Mouse (Mus musculus): Measurements from ENCODE around the gene Tcea3. TPM values are rescaled to one million over a fixed set of nuclear protein-coding genes. Genes with fewer than 3 reads are reported as not detected.

The Tcea3 gene
- polyA plus RNA-seq, 1 experiment from 2014 or later = 19.2 TPM

- ATAC-seq (ENCODE audit: insufficient read depth) = no peak
- 68% methylated on average over 7 of the region's 7 CpGs for WGBS (ENCODE audit: insufficient replicate concordance)
- peaks cover 5% of the 10 kb centered on the region; the same call in 1 of the 2 replicates for H3K9me3 ChIP-seq (replicated peaks)
These were observed 48.4 kb downstream of the Tcea3 start for GRCm38 (mm10) chr4:136295941-136296340.

GRCm38 (mm10) chr4:136302462-136302861 lies 54.9 kb downstream of the Tcea3 start:
- no peak for ATAC-seq (ENCODE audit: insufficient read depth)
- peaks cover 5% of the 10 kb centered on the region; the same call in 1 of the 2 replicates for H3K9me3 ChIP-seq (replicated peaks)
- WGBS (ENCODE audit: insufficient replicate concordance) = 39% methylated on average over 4 of the region's 4 CpGs
- H3K36me3 ChIP-seq (replicated peaks) = no peaks in the 10 kb centered on the region
- peaks cover 3% of the 10 kb centered on the region; the same call in 1 of the 2 replicates for H3K4me1 ChIP-seq (replicated peaks)
- H3K9ac ChIP-seq = no peak overlapping the region
- no peak overlapping the region for H3K4me2 ChIP-seq
- no peak overlapping the region for H3K27ac ChIP-seq (replicated peaks)
- peaks cover 35% of the 10 kb centered on the region for H3K27me3 ChIP-seq
- H3K4me3 ChIP-seq (replicated peaks) = no peak overlapping the region

More at GRCm38 (mm10) chr4:136295941-136296340, 48.4 kb downstream of the Tcea3 start:
- Histone ChIP-seq H3K27me3 (peaks cover 21% of the 10 kb centered on the region), H3K4me2 (no peak overlapping the region), H3K9ac (no peak overlapping the region), H3K27ac (replicated peaks) (no peak overlapping the region), H3K4me3 (replicated peaks) (no peak overlapping the region), H3K4me1 (replicated peaks) (no peaks in the 10 kb centered on the region), H3K36me3 (replicated peaks) (peaks cover 23% of the 10 kb centered on the region)

- H3K27me3 ChIP-seq = peaks cover 24% of the 10 kb centered on the region
- WGBS (ENCODE audit: insufficient replicate concordance) = 41% methylated on average over 2 of the region's 2 CpGs
- ATAC-seq (ENCODE audit: insufficient read depth) = no peak
These were observed 56.7 kb downstream of the Tcea3 start for GRCm38 (mm10) chr4:136304181-136304580.

GRCm38 (mm10) chr4:136308355-136308754 lies 60.8 kb downstream of the Tcea3 start:
- H3K4me2 ChIP-seq = no peak overlapping the region
- H3K36me3 ChIP-seq (replicated peaks) = no peaks in the 10 kb centered on the region
- 62% methylated on average over 2 of the region's 2 CpGs for WGBS (ENCODE audit: insufficient replicate concordance)
- no peak overlapping the region for H3K4me3 ChIP-seq (replicated peaks)
- no peaks in the 10 kb centered on the region for H3K9me3 ChIP-seq (replicated peaks)
- peaks cover 28% of the 10 kb centered on the region for H3K4me1 ChIP-seq (replicated peaks)
- H3K9ac ChIP-seq = no peak overlapping the region
- ATAC-seq (ENCODE audit: insufficient read depth) = no peak
- H3K27ac ChIP-seq (replicated peaks) = no peak overlapping the region
- peaks cover 14% of the 10 kb centered on the region; the same call in 1 of the 2 replicates for H3K27me3 ChIP-seq

More at GRCm38 (mm10) chr4:136304181-136304580, 56.7 kb downstream of the Tcea3 start:
- no peak overlapping the region for H3K9ac ChIP-seq
- H3K9me3 ChIP-seq (replicated peaks) = peaks cover 5% of the 10 kb centered on the region; the same call in 1 of the 2 replicates
- H3K4me1 ChIP-seq (replicated peaks) = peaks cover 10% of the 10 kb centered on the region
- H3K4me2 ChIP-seq = no peak overlapping the region
- no peaks in the 10 kb centered on the region for H3K36me3 ChIP-seq (replicated peaks)
- H3K27ac ChIP-seq (replicated peaks) = no peak overlapping the region
- H3K4me3 ChIP-seq (replicated peaks) = no peak overlapping the region

- peaks cover 32% of the 10 kb centered on the region for H3K4me1 ChIP-seq (replicated peaks)
- no peaks in the 10 kb centered on the region for H3K9me3 ChIP-seq (replicated peaks)
- H3K9ac ChIP-seq = peak overlapping the region; percentile 98
- ATAC-seq (ENCODE audit: insufficient read depth) = peak; percentile 48
- no peaks in the 10 kb centered on the region for H3K36me3 ChIP-seq (replicated peaks)
- H3K4me3 ChIP-seq (replicated peaks) = peak overlapping the region; percentile 88
- H3K4me2 ChIP-seq = peak overlapping the region; percentile 96
- H3K27ac ChIP-seq (replicated peaks) = peak overlapping the region; percentile 98
- H3K27me3 ChIP-seq = peaks cover 14% of the 10 kb centered on the region; the same call in 1 of the 2 replicates
- WGBS (ENCODE audit: insufficient replicate concordance) = 2% methylated on average over 11 of the region's 11 CpGs
These were observed 62.3 kb downstream of the Tcea3 start for GRCm38 (mm10) chr4:136309780-136310179.

- under 1% methylated on average over 62 of the region's 65 CpGs for WGBS (ENCODE audit: insufficient replicate concordance)
- Histone ChIP-seq H3K36me3 (replicated peaks) (no peaks in the 10 kb centered on the region), H3K27ac (replicated peaks) (peak within 1 kb of the TSS; percentile 98), H3K4me2 (peak within 1 kb of the TSS; percentile 96), H3K4me1 (replicated peaks) (peaks cover 32% of the 10 kb centered on the region), H3K4me3 (replicated peaks) (peak within 1 kb of the TSS; percentile 88), H3K9me3 (replicated peaks) (no peaks in the 10 kb centered on the region), H3K27me3 (peaks cover 14% of the 10 kb centered on the region; the same call in 1 of the 2 replicates), H3K9ac (peak within 1 kb of the TSS; percentile 98)
- peak; percentile 92 for ATAC-seq (ENCODE audit: insufficient read depth)
These were observed 62.9 kb downstream of the Tcea3 start, which contains the start of gene Hnrnpr for GRCm38 (mm10) chr4:136310229-136311041. Hnrnpr (plus strand) TSS chr4:136310942.

GRCm38 (mm10) chr4:136311042-136311999 lies 63.8 kb downstream of the Tcea3 start:
- Histone ChIP-seq H3K4me2 (peak overlapping the region; percentile 96), H3K36me3 (replicated peaks) (peaks cover 2% of the 10 kb centered on the region), H3K9ac (peak overlapping the region; percentile 98), H3K27me3 (peaks cover 11% of the 10 kb centered on the region; the same call in 1 of the 2 replicates), H3K27ac (replicated peaks) (peak overlapping the region; percentile 98), H3K9me3 (replicated peaks) (no peaks in the 10 kb centered on the region), H3K4me3 (replicated peaks) (peak overlapping the region; percentile 88), H3K4me1 (replicated peaks) (peaks cover 32% of the 10 kb centered on the region)
- peak; percentile 81 for ATAC-seq (ENCODE audit: insufficient read depth)
- WGBS (ENCODE audit: insufficient replicate concordance) = under 1% methylated on average over 81 of the region's 81 CpGs

- peaks cover 32% of the 10 kb centered on the region for H3K4me1 ChIP-seq (replicated peaks)
- H3K36me3 ChIP-seq (replicated peaks) = peaks cover 15% of the 10 kb centered on the region
- H3K9me3 ChIP-seq (replicated peaks) = no peaks in the 10 kb centered on the region
- 0 out of 2 replicates have a peak, but pooled peaks cover under 1% of the 10 kb centered on the region for H3K27me3 ChIP-seq
- H3K27ac ChIP-seq (replicated peaks) = peak overlapping the region; percentile 98
- H3K4me2 ChIP-seq = peak overlapping the region; percentile 96
- WGBS (ENCODE audit: insufficient replicate concordance) = 12% methylated on average over 4 of the region's 4 CpGs
- H3K9ac ChIP-seq = peak overlapping the region; percentile 98
- ATAC-seq (ENCODE audit: insufficient read depth) = no peak
- H3K4me3 ChIP-seq (replicated peaks) = peak overlapping the region; percentile 88
These were observed 65.1 kb downstream of the Tcea3 start for GRCm38 (mm10) chr4:136312616-136313015.

GRCm38 (mm10) chr4:136317667-136318066 lies 70.1 kb downstream of the Tcea3 start:
- H3K4me3 ChIP-seq (replicated peaks) = no peak overlapping the region
- 93% methylated on average over 4 of the region's 4 CpGs for WGBS (ENCODE audit: insufficient replicate concordance)
- no peak overlapping the region for H3K27ac ChIP-seq (replicated peaks)
- peaks cover 9% of the 10 kb centered on the region for H3K4me1 ChIP-seq (replicated peaks)
- H3K9me3 ChIP-seq (replicated peaks) = no peaks in the 10 kb centered on the region
- H3K9ac ChIP-seq = no peak overlapping the region
- no peak overlapping the region for H3K4me2 ChIP-seq
- no peak for ATAC-seq (ENCODE audit: insufficient read depth)
- peaks cover 63% of the 10 kb centered on the region for H3K36me3 ChIP-seq (replicated peaks)
- no peaks in the 10 kb centered on the region for H3K27me3 ChIP-seq

GRCm38 (mm10) chr4:136320016-136320415 lies 72.5 kb downstream of the Tcea3 start:
- Histone ChIP-seq H3K36me3 (replicated peaks) (peaks cover 85% of the 10 kb centered on the region), H3K27me3 (no peaks in the 10 kb centered on the region), H3K4me1 (replicated peaks) (no peaks in the 10 kb centered on the region), H3K4me2 (no peak overlapping the region), H3K4me3 (replicated peaks) (no peak overlapping the region), H3K9ac (no peak overlapping the region), H3K9me3 (replicated peaks) (no peaks in the 10 kb centered on the region), H3K27ac (replicated peaks) (no peak overlapping the region)
- ATAC-seq (ENCODE audit: insufficient read depth) = no peak
- WGBS (ENCODE audit: insufficient replicate concordance) = 79% methylated on average over 4 of the region's 4 CpGs
